Mouse (Mus musculus): ENCODE data around the gene Smndc1. TPM values are rescaled to one million over a fixed set of nuclear protein-coding genes. Genes with fewer than 3 reads are reported as not detected.

Smndc1 gene
- polyA plus RNA-seq, 1 experiment from 2014 or later, result 33.0 TPM

GRCm38 (mm10) chr19:53375816-53376215 is 14.6 kb downstream of the Smndc1 start:
- Histone ChIP-seq H3K27me3 (replicated peaks) (no peaks in the 10 kb centered on the region), H3K9me3 (replicated peaks) (no peaks in the 10 kb centered on the region), H3K4me2 (no peak overlapping the region), H3K27ac (ENCODE audit: poor library complexity, severe bottlenecking) (no peak overlapping the region), H3K9ac (no peak overlapping the region), H3K36me3 (peaks cover 54% of the 10 kb centered on the region), H3K4me3 (no peak overlapping the region), H3K4me1 (replicated peaks) (peaks cover 16% of the 10 kb centered on the region)
- WGBS, result 92% methylated on average over 9 of the region's 9 CpGs
- ATAC-seq (ENCODE audit: insufficient number of reproducible peaks, low FRiP score), result no peak

- WGBS, result 88% methylated on average over 6 of the region's 6 CpGs
- no peak overlapping the region for H3K4me3 ChIP-seq
Observed at GRCm38 (mm10) chr19:53375299-53375698, 15.1 kb downstream of the Smndc1 start.

GRCm38 (mm10) chr19:53373570-53373969 is 16.8 kb downstream of the Smndc1 start:
- WGBS, result 87% methylated on average over 2 of the region's 2 CpGs
- Histone ChIP-seq H3K36me3 (peaks cover 42% of the 10 kb centered on the region), H3K4me3 (no peak overlapping the region), H3K9ac (no peak overlapping the region), H3K27me3 (replicated peaks) (no peaks in the 10 kb centered on the region), H3K4me2 (no peak overlapping the region), H3K9me3 (replicated peaks) (no peaks in the 10 kb centered on the region), H3K4me1 (replicated peaks) (peaks cover 30% of the 10 kb centered on the region), H3K27ac (ENCODE audit: poor library complexity, severe bottlenecking) (no peak overlapping the region)
- ATAC-seq (ENCODE audit: insufficient number of reproducible peaks, low FRiP score), result no peak

More at GRCm38 (mm10) chr19:53375299-53375698, 15.1 kb downstream of the Smndc1 start:
- ATAC-seq (ENCODE audit: insufficient number of reproducible peaks, low FRiP score), result no peak
- Histone ChIP-seq H3K27me3 (replicated peaks) (no peaks in the 10 kb centered on the region), H3K9ac (no peak overlapping the region), H3K9me3 (replicated peaks) (no peaks in the 10 kb centered on the region), H3K36me3 (peaks cover 51% of the 10 kb centered on the region), H3K4me2 (no peak overlapping the region), H3K4me1 (replicated peaks) (peaks cover 17% of the 10 kb centered on the region), H3K27ac (ENCODE audit: poor library complexity, severe bottlenecking) (no peak overlapping the region)

- Histone ChIP-seq H3K27ac (ENCODE audit: poor library complexity, severe bottlenecking) (no peak within 1 kb of the TSS), H3K27me3 (replicated peaks) (no peaks in the 10 kb centered on the region), H3K9me3 (replicated peaks) (no peaks in the 10 kb centered on the region), H3K9ac (no peak within 1 kb of the TSS), H3K4me3 (no peak within 1 kb of the TSS), H3K4me1 (replicated peaks) (peaks cover 34% of the 10 kb centered on the region), H3K4me2 (no peak within 1 kb of the TSS), H3K36me3 (peaks cover 38% of the 10 kb centered on the region)
- ATAC-seq (ENCODE audit: insufficient number of reproducible peaks, low FRiP score), result no peak
- WGBS, result 78% methylated on average over 13 of the region's 13 CpGs
Observed at GRCm38 (mm10) chr19:53371666-53372065, 18.7 kb downstream of the Smndc1 start, which contains the start of gene Gm10197. TSS of gene Gm10197 (minus strand) at chr19:53371766.

- no peak overlapping the region for H3K9ac ChIP-seq
- no peak overlapping the region for H3K4me3 ChIP-seq
- H3K36me3 ChIP-seq, result peaks cover 27% of the 10 kb centered on the region
- no peaks in the 10 kb centered on the region for H3K9me3 ChIP-seq (replicated peaks)
- peaks cover 44% of the 10 kb centered on the region for H3K4me1 ChIP-seq (replicated peaks)
- whole genome bisulfite sequencing, result 73% methylated on average over 15 of the region's 15 CpGs
- H3K4me2 ChIP-seq, result no peak overlapping the region
- H3K27me3 ChIP-seq (replicated peaks), result no peaks in the 10 kb centered on the region
- ATAC-seq (ENCODE audit: insufficient number of reproducible peaks, low FRiP score), result no peak
- no peak overlapping the region for H3K27ac ChIP-seq (ENCODE audit: poor library complexity, severe bottlenecking)
Observed at GRCm38 (mm10) chr19:53370233-53370632, 20.1 kb downstream of the Smndc1 start.

- Histone ChIP-seq H3K36me3 (peaks cover 22% of the 10 kb centered on the region), H3K9ac (peak overlapping the region; percentile 46; the same call in 1 of the 2 replicates), H3K9me3 (replicated peaks) (no peaks in the 10 kb centered on the region), H3K27ac (ENCODE audit: poor library complexity, severe bottlenecking) (no peak overlapping the region), H3K4me2 (peak overlapping the region; percentile 43), H3K27me3 (replicated peaks) (no peaks in the 10 kb centered on the region), H3K4me3 (no peak overlapping the region), H3K4me1 (replicated peaks) (peaks cover 49% of the 10 kb centered on the region)
- WGBS, result 27% methylated on average over 14 of the region's 14 CpGs
- peak; percentile 34; the same call in 1 of the 2 replicates for ATAC-seq (ENCODE audit: insufficient number of reproducible peaks, low FRiP score)
Observed at GRCm38 (mm10) chr19:53369469-53370043, 20.8 kb downstream of the Smndc1 start.

- Histone ChIP-seq H3K36me3 (peaks cover 7% of the 10 kb centered on the region), H3K9ac (no peak overlapping the region), H3K4me3 (no peak overlapping the region), H3K9me3 (replicated peaks) (no peaks in the 10 kb centered on the region), H3K27me3 (replicated peaks) (no peaks in the 10 kb centered on the region), H3K4me2 (no peak overlapping the region), H3K27ac (ENCODE audit: poor library complexity, severe bottlenecking) (no peak overlapping the region), H3K4me1 (replicated peaks) (peaks cover 42% of the 10 kb centered on the region)
- 88% methylated on average over 7 of the region's 7 CpGs for WGBS
- ATAC-seq (ENCODE audit: insufficient number of reproducible peaks, low FRiP score), result no peak
Observed at GRCm38 (mm10) chr19:53366881-53367280, 23.5 kb downstream of the Smndc1 start.

GRCm38 (mm10) chr19:53366057-53366775 is 24.2 kb downstream of the Smndc1 start:
- H3K27ac ChIP-seq (ENCODE audit: poor library complexity, severe bottlenecking), result no peak overlapping the region
- H3K4me1 ChIP-seq (replicated peaks), result peaks cover 40% of the 10 kb centered on the region
- no peaks in the 10 kb centered on the region for H3K27me3 ChIP-seq (replicated peaks)
- WGBS, result 75% methylated on average over 11 of the region's 11 CpGs
- H3K9me3 ChIP-seq (replicated peaks), result no peaks in the 10 kb centered on the region
- ATAC-seq (ENCODE audit: insufficient number of reproducible peaks, low FRiP score), result no peak
- H3K4me2 ChIP-seq, result no peak overlapping the region
- peaks cover under 1% of the 10 kb centered on the region; the same call in 1 of the 2 replicates for H3K36me3 ChIP-seq
- no peak overlapping the region for H3K4me3 ChIP-seq
- H3K9ac ChIP-seq, result peak overlapping the region; percentile 16; the same call in 1 of the 2 replicates

GRCm38 (mm10) chr19:53364963-53365362 is 25.4 kb downstream of the Smndc1 start:
- H3K27ac ChIP-seq (ENCODE audit: poor library complexity, severe bottlenecking), result peak overlapping the region; percentile 80
- H3K27me3 ChIP-seq (replicated peaks), result no peaks in the 10 kb centered on the region
- no peaks in the 10 kb centered on the region for H3K36me3 ChIP-seq
- no peaks in the 10 kb centered on the region for H3K9me3 ChIP-seq (replicated peaks)
- WGBS, result 16% methylated on average over 9 of the region's 9 CpGs
- H3K9ac ChIP-seq, result 0 out of 2 replicates have a peak overlapping the region, but pooled peaks have one; percentile 54
- peaks cover 46% of the 10 kb centered on the region for H3K4me1 ChIP-seq (replicated peaks)
- peak; percentile 85 for ATAC-seq (ENCODE audit: insufficient number of reproducible peaks, low FRiP score)
- peak overlapping the region; percentile 26 for H3K4me3 ChIP-seq
- peak overlapping the region; percentile 68 for H3K4me2 ChIP-seq

- WGBS, result 44% methylated on average over 2 of the region's 2 CpGs
- Histone ChIP-seq H3K4me3 (no peak overlapping the region), H3K27me3 (replicated peaks) (no peaks in the 10 kb centered on the region), H3K4me2 (no peak overlapping the region), H3K9me3 (replicated peaks) (no peaks in the 10 kb centered on the region), H3K4me1 (replicated peaks) (peaks cover 49% of the 10 kb centered on the region), H3K9ac (no peak overlapping the region), H3K36me3 (no peaks in the 10 kb centered on the region), H3K27ac (ENCODE audit: poor library complexity, severe bottlenecking) (no peak overlapping the region; the same call in 1 of the 2 replicates)
- ATAC-seq (ENCODE audit: insufficient number of reproducible peaks, low FRiP score), result no peak
Observed at GRCm38 (mm10) chr19:53364551-53364950, 25.8 kb downstream of the Smndc1 start.

GRCm38 (mm10) chr19:53362967-53363366 is 27.4 kb downstream of the Smndc1 start:
- H3K9me3 ChIP-seq (replicated peaks), result no peaks in the 10 kb centered on the region
- H3K27ac ChIP-seq (ENCODE audit: poor library complexity, severe bottlenecking), result no peak overlapping the region
- H3K27me3 ChIP-seq (replicated peaks), result no peaks in the 10 kb centered on the region
- ATAC-seq (ENCODE audit: insufficient number of reproducible peaks, low FRiP score), result no peak
- H3K4me1 ChIP-seq (replicated peaks), result peaks cover 43% of the 10 kb centered on the region
- no peak overlapping the region for H3K4me3 ChIP-seq
- H3K4me2 ChIP-seq, result no peak overlapping the region
- WGBS, result 47% methylated on average over 2 of the region's 2 CpGs
- no peak overlapping the region for H3K9ac ChIP-seq
- H3K36me3 ChIP-seq, result no peaks in the 10 kb centered on the region
